Mouse (Mus musculus) hindbrain, embryonic 10.5 days (tissue): Measurements from ENCODE around the gene Lrrc8e. TPM values are rescaled to one million over a fixed set of nuclear protein-coding genes. Genes with fewer than 3 reads are reported as not detected.
"Not testable (repeated sequence)": the region's sequence is repeated elsewhere in the genome, so short reads cannot be mapped to it uniquely, and the experiment has no call there.

Experiments
- DNase-seq: peaks from one replicate; pipeline ENCODE4 v3.0.0-alpha.2; 2017; ENCODE audit warnings: low spot score
- H3K27ac ChIP-seq: fragments of 300-500 bp; sonication (generic); 2 replicates; pipeline ENCODE4 v1.5.1; 2016; ENCODE audit warnings: mild to moderate bottlenecking, moderate library complexity
- H3K27me3 ChIP-seq: fragments of 300-500 bp; sonication (generic); 2 replicates; pipeline ENCODE4 v1.6.1; 2016; ENCODE audit warnings: mild to moderate bottlenecking; ENCODE audit not compliant: poor library complexity, insufficient read depth, severe bottlenecking
- H3K36me3 ChIP-seq: fragments of 300-500 bp; sonication (generic); 2 replicates; pipeline ENCODE4 v1.6.1; 2016; ENCODE audit warnings: mild to moderate bottlenecking, moderate library complexity
- H3K4me1 ChIP-seq: fragments of 300-500 bp; sonication (generic); replicated peaks from 2 replicates; pipeline ENCODE4 v1.6.1; 2016; ENCODE audit warnings: mild to moderate bottlenecking
- H3K4me3 ChIP-seq: fragments of 300-500 bp; sonication (generic); 2 replicates; pipeline ENCODE4 v1.5.1; 2016; ENCODE audit warnings: mild to moderate bottlenecking, moderate library complexity
- H3K9me3 ChIP-seq: fragments of 300-500 bp; sonication (generic); 2 replicates; pipeline ENCODE4 v1.6.1; 2016; ENCODE audit warnings: mild to moderate bottlenecking, moderate library complexity
- WGBS: fragments of 180-500 bp; shearing (Covaris S2); methylation state at CpG from one replicate; pipeline ENCODE4 v1.1.7; 2016; 5-methylcytosine and 5-hydroxymethylcytosine counted together
- polyA plus RNA-seq: library from polyadenylated mRNA; unstranded; fragments of >200 nt; fragmentation: Nextera tagmentation; extraction: Ambion mirVana; gene quantifications from 2 replicates; pipeline ENCODE4 v1.2.1, GENCODE M21; 2016

Lrrc8e gene
- polyA plus RNA-seq, 1 experiment from 2014 or later = not detected

- H3K9me3 ChIP-seq = no peaks in the 10 kb centered on the region
- peaks cover 58% of the 10 kb centered on the region for H3K4me1 ChIP-seq
- 1% methylated on average over 69 of the region's 69 CpGs for WGBS
Observed at GRCm38 (mm10) chr8:4252934-4253841, 26.6 kb downstream of the Lrrc8e start, which contains the start of gene Snapc2. Gene Snapc2, plus strand, starts transcription at chr8:4253080.

GRCm38 (mm10) chr8:4254001-4254400 is 27.4 kb downstream of the Lrrc8e start:
- Histone ChIP-seq H3K27me3 (peaks cover 15% of the 10 kb centered on the region), H3K4me3 (peak overlapping the region; percentile 92), H3K36me3 (peaks cover 49% of the 10 kb centered on the region), H3K4me1 (peaks cover 51% of the 10 kb centered on the region), H3K27ac (0 out of 2 replicates have a peak overlapping the region, but pooled peaks have one; percentile 12), H3K9me3 (0 out of 2 replicates have a peak, but pooled peaks cover 3% of the 10 kb centered on the region)
- no peak for DNase-seq
- whole genome bisulfite sequencing = 70% methylated on average over 6 of the region's 6 CpGs

More at GRCm38 (mm10) chr8:4252934-4253841, 26.6 kb downstream of the Lrrc8e start, which contains the start of gene Snapc2:
- Histone ChIP-seq H3K27me3 (peaks cover 23% of the 10 kb centered on the region), H3K27ac (peak within 1 kb of the TSS; percentile 95), H3K4me3 (peak within 1 kb of the TSS; percentile 92), H3K36me3 (peaks cover 57% of the 10 kb centered on the region)
- DNase-seq = peak; percentile 95

- WGBS = 84% methylated on average over 7 of the region's 7 CpGs
- H3K4me1 ChIP-seq = peaks cover 49% of the 10 kb centered on the region
- not testable (repeated sequence) for H3K27me3 ChIP-seq, H3K9me3 ChIP-seq, H3K27ac ChIP-seq, DNase-seq, H3K4me3 ChIP-seq
- H3K36me3 ChIP-seq = peaks cover 47% of the 10 kb centered on the region
Observed at GRCm38 (mm10) chr8:4255471-4255870, 28.8 kb downstream of the Lrrc8e start.

- Histone ChIP-seq H3K27ac (peak overlapping the region; percentile 98; the same call in 1 of the 2 replicates), H3K27me3 (no peaks in the 10 kb centered on the region), H3K36me3 (peaks cover 61% of the 10 kb centered on the region), H3K9me3 (0 out of 2 replicates have a peak, but pooled peaks cover 3% of the 10 kb centered on the region), H3K4me1 (peaks cover 46% of the 10 kb centered on the region), H3K4me3 (peak overlapping the region; percentile 93; the same call in 1 of the 2 replicates)
- 72% methylated on average over 4 of the region's 4 CpGs for WGBS
- DNase-seq = no peak
Observed at GRCm38 (mm10) chr8:4256911-4257310, 30.3 kb downstream of the Lrrc8e start.

- DNase-seq = no peak
- Histone ChIP-seq H3K9me3 (0 out of 2 replicates have a peak, but pooled peaks cover 3% of the 10 kb centered on the region), H3K4me3 (peak overlapping the region; percentile 93), H3K4me1 (peaks cover 45% of the 10 kb centered on the region), H3K27ac (peak overlapping the region; percentile 98), H3K36me3 (peaks cover 66% of the 10 kb centered on the region), H3K27me3 (no peaks in the 10 kb centered on the region)
- WGBS = 80% methylated on average over 4 of the region's 4 CpGs
Observed at GRCm38 (mm10) chr8:4257350-4257749, 30.7 kb downstream of the Lrrc8e start.

GRCm38 (mm10) chr8:4258233-4258632 is 31.6 kb downstream of the Lrrc8e start:
- DNase-seq = peak; percentile 91
- Histone ChIP-seq H3K9me3 (0 out of 2 replicates have a peak, but pooled peaks cover 3% of the 10 kb centered on the region), H3K4me3 (peak overlapping the region; percentile 93), H3K36me3 (peaks cover 75% of the 10 kb centered on the region), H3K27ac (peak overlapping the region; percentile 98), H3K27me3 (no peaks in the 10 kb centered on the region), H3K4me1 (peaks cover 41% of the 10 kb centered on the region)
- 2% methylated on average over 35 of the region's 35 CpGs for WGBS

- 0% methylated on average over 32 of the region's 32 CpGs for WGBS
- DNase-seq = no peak
- Histone ChIP-seq H3K27me3 (no peaks in the 10 kb centered on the region), H3K27ac (peak overlapping the region; percentile 98), H3K9me3 (0 out of 2 replicates have a peak, but pooled peaks cover 3% of the 10 kb centered on the region), H3K4me3 (peak overlapping the region; percentile 93), H3K4me1 (peaks cover 37% of the 10 kb centered on the region), H3K36me3 (peaks cover 79% of the 10 kb centered on the region)
Observed at GRCm38 (mm10) chr8:4258678-4259077, 32.1 kb downstream of the Lrrc8e start.

- peak within 1 kb of the TSS; percentile 98 for H3K27ac ChIP-seq
- WGBS = 6% methylated on average over 31 of the region's 33 CpGs
- H3K4me3 ChIP-seq = peak within 1 kb of the TSS; percentile 93
- no peaks in the 10 kb centered on the region for H3K27me3 ChIP-seq
- H3K4me1 ChIP-seq = peaks cover 31% of the 10 kb centered on the region
- H3K9me3 ChIP-seq = 0 out of 2 replicates have a peak, but pooled peaks cover 3% of the 10 kb centered on the region
- H3K36me3 ChIP-seq = peaks cover 84% of the 10 kb centered on the region
- DNase-seq = peak; percentile 97
Observed at GRCm38 (mm10) chr8:4259125-4259804, 32.6 kb downstream of the Lrrc8e start, which contains the start of gene Ctxn1. Gene Ctxn1, minus strand, starts transcription at chr8:4259274.

GRCm38 (mm10) chr8:4259805-4260170 is 33.2 kb downstream of the Lrrc8e start:
- Histone ChIP-seq H3K36me3 (peaks cover 84% of the 10 kb centered on the region), H3K4me3 (peak overlapping the region; percentile 93), H3K27ac (peak overlapping the region; percentile 98), H3K4me1 (peaks cover 30% of the 10 kb centered on the region), H3K9me3 (0 out of 2 replicates have a peak, but pooled peaks cover 3% of the 10 kb centered on the region), H3K27me3 (no peaks in the 10 kb centered on the region)
- WGBS = 86% methylated on average over 4 of the region's 4 CpGs
- no peak for DNase-seq

- Histone ChIP-seq H3K27me3 (no peaks in the 10 kb centered on the region), H3K4me3 (no peak overlapping the region), H3K4me1 (peaks cover 12% of the 10 kb centered on the region), H3K36me3 (peaks cover 87% of the 10 kb centered on the region), H3K9me3 (0 out of 2 replicates have a peak, but pooled peaks cover 3% of the 10 kb centered on the region), H3K27ac (no peak overlapping the region)
- no peak for DNase-seq
- 89% methylated on average over 8 of the region's 8 CpGs for WGBS
Observed at GRCm38 (mm10) chr8:4263105-4263791, 36.6 kb downstream of the Lrrc8e start.

- no peak overlapping the region for H3K27ac ChIP-seq
Observed at GRCm38 (mm10) chr8:4265160-4265914, 38.7 kb downstream of the Lrrc8e start.

More at GRCm38 (mm10) chr8:4265160-4265914, 38.7 kb downstream of the Lrrc8e start:
- 93% methylated on average over 15 of the region's 15 CpGs for WGBS
- DNase-seq = no peak
- Histone ChIP-seq H3K4me1 (no peaks in the 10 kb centered on the region), H3K36me3 (peaks cover 100% of the 10 kb centered on the region), H3K9me3 (no peaks in the 10 kb centered on the region), H3K4me3 (no peak overlapping the region), H3K27me3 (no peaks in the 10 kb centered on the region)
